Mouse (Mus musculus) left cerebral cortex, adult 11 months (tissue): Measurements from ENCODE around the gene Olfr118.
"Not testable (repeated sequence)": the region's sequence is repeated elsewhere in the genome, so short reads cannot be mapped to it uniquely, and the experiment has no call there.

Experiments used
- DNase-seq: peaks from one replicate; pipeline ENCODE4 v3.0.0; 2022; ENCODE audit warnings: low spot score

Gene Olfr118

GRCm38 (mm10) chr17:37666688-37667087 lies at the start of gene Olfr118:
TSS of gene Olfr118 (plus strand) at chr17:37666988.
- no peak for DNase-seq

GRCm38 (mm10) chr17:37627009-37627408 lies 39.8 kb upstream of the Olfr118 start, which contains the start of the genes Olfr115 and Olfr116:
TSS of gene Olfr115 (minus strand) at chr17:37627109.
TSS of gene Olfr116 (minus strand) at chr17:37627199.
- DNase-seq, result no peak

GRCm38 (mm10) chr17:37663682-37664081 lies 3.1 kb upstream of the Olfr118 start, which contains the start of gene Olfr117:
TSS of gene Olfr117 (minus strand) at chr17:37663782.
- no peak for DNase-seq

- not testable (repeated sequence) for DNase-seq
Observed at GRCm38 (mm10) chr17:37696264-37696663, 29.5 kb downstream of the Olfr118 start, which contains the start of gene Olfr119. TSS of gene Olfr119 (plus strand) at chr17:37696564.

GRCm38 (mm10) chr17:37721508-37721907 lies 54.7 kb downstream of the Olfr118 start, which contains the start of gene Olfr120:
TSS of gene Olfr120 (plus strand) at chr17:37721808.
- DNase-seq, result no peak
